Mouse (Mus musculus): Measurements from ENCODE around the gene Msl1.

Gene Msl1

GRCm38 (mm10) chr11:98795015-98795713, at the start of gene Msl1:
Gene Msl1, plus strand, starts transcription at chr11:98795516.
- DNase-seq (ENCODE audit: low read depth, low spot score), result no peak

- DNase-seq (ENCODE audit: low read depth, low spot score), result no peak
Measured at GRCm38 (mm10) chr11:98745932-98746853, 49.1 kb upstream of the Msl1 start.

DNA sequence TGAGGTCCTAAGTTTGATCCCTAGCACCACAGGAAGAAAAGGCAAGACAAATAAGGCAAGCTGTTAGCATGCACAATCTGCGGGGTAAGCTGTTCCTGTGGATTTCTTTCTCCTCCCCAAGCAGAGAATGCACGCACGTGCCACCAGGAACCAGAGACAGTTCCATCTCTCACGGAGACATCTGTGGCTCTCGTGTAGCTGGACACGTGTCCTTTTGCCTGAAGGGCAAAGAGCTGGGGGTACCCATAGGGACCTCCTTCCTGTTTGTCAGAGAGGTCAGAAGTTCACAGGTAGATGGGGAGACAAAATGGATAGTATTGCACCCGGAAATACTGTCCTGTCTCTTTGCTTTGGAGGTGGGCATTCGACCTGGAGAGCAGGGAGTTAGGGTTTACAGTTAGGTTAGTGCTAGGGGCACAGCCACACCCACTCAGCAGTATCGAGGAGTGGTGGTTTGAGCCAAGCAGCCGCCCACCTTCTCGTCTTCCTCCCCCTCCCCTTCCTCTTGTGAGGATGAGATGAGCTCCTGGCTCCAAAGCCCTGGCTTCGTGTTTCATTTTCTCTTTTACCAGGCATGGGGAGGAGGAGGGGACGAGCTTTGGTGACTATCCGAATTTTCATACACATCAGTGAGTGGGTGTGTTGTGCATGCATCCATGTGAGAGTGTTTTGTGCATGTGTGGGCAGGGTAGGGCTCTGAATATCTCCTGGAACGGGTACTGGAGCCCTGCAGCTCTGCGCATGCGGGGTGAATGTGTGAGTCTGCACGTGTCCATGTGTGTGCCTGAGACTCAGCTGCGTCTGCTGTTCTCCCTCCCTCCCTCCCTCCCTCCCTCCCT, 48.2 kb upstream of the Msl1 start:
- no peak for DNase-seq (ENCODE audit: low read depth, low spot score)

- DNase-seq (ENCODE audit: low read depth, low spot score), result no peak
Measured at GRCm38 (mm10) chr11:98747804-98748505, 47.4 kb upstream of the Msl1 start.

GRCm38 (mm10) chr11:98748506-98749416, 46.6 kb upstream of the Msl1 start:
- DNase-seq (ENCODE audit: low read depth, low spot score), result no peak

DNA sequence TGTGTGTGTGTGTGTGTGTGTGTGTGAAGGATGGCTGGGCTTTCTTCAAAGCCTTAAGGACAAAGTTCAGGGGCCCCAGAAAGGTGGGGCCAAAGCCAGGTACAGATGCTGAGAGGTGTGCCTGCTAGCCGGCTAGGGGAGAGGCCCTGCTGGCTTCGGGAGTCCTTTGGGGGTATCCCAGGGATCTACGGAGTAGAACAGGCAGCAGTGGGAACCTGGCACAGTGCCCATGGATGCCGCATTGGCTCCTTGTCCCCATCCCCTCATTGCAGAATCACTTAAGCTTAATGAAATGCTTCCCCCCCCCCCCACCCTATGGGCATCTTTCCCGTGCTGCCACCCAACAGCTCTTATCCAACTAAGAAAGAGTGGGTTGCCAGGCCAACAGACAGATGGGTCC, 45.6 kb upstream of the Msl1 start:
- DNase-seq (ENCODE audit: low read depth, low spot score), result no peak

- no peak for DNase-seq (ENCODE audit: low read depth, low spot score)
Measured at GRCm38 (mm10) chr11:98750351-98751201, 44.7 kb upstream of the Msl1 start.

GRCm38 (mm10) chr11:98751221-98751782, 44.0 kb upstream of the Msl1 start:
- no peak for DNase-seq (ENCODE audit: low read depth, low spot score)

DNA sequence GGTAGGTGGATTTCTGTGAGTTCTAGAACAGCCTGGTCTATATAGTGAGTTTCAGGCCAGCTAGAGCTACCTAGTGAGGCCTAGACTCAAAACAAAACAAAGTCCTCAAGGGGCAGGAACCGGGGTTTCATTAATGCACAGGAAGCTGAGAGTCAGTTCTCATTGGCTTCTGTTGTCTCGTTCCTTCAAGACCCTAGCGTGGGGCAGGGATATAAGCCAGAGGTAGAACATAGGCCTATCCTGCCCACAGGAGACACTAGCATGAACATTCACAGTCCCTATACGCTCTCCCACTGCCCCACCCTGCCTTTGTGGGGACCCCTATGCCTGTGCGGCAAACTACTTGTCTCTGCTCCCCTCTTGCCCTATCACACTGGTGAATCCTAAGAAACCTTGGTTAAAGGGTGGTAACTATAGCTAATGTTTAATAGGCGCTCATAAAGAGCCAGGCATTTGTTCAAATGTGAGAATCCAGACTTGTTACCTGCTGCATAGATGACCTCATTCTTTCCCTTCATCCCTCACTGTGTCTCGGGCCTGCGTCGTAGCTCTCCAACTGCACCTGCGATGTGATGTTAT, 42.7 kb upstream of the Msl1 start:
- no peak for DNase-seq (ENCODE audit: low read depth, low spot score)

GRCm38 (mm10) chr11:98753264-98753663, 42.1 kb upstream of the Msl1 start:
- no peak for DNase-seq (ENCODE audit: low read depth, low spot score)

DNA sequence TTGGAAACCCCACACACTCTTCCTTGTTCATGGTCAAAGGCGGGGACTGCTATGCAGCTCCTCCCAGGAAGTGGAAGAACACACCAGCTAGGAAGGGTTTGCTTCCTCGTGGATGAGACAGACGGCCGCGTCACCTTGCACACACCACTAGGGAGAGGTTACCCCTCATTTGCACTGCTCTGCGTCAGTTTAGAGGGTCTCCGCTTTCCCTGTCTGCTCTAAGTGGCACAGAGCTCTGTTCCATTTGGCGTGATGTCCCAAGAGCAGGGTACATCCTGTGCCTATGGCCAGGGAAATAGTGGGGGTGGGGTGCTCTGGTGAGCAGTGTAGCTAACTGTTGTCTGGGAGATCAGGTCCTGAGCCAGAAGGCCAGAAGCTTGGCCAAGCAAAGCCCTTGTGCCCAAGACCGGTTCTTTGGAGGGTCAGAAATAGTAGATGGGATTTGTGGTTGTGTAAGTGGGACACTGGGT, 41.1 kb upstream of the Msl1 start:
- no peak for DNase-seq (ENCODE audit: low read depth, low spot score)

- no peak for DNase-seq (ENCODE audit: low read depth, low spot score)
Measured at GRCm38 (mm10) chr11:98754621-98755181, 40.6 kb upstream of the Msl1 start.

DNA sequence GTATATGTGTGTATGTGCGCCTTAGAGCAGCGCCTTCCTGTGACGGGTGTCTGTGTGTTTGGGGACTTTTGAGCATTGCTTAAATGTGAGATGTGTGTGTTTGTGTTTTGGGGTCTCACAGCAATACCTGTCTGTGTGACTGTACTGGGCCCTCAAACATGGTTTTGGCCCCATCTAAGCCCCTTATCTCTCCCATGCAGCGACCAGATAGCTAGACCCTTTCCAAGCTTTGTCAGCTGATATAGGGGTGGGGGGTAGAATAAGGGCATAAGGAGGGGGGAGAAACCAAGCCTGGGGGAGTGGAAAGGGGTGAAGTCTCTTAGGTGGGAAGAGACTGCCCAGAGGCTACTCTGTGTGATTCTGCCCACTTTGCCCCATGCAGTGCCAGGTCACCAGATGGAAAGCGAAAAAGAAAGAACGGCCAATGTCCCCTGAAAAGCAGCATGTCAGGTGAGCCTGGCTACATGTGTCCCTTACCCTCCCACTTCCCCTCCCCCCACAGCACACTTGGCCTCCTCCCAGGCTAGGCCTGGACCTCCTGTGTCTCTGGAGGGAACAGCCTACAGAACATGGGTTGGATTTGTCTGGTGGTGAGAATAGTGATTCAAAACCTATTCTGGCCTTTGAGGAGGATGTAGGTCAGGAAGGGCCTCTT, 39.5 kb upstream of the Msl1 start:
- DNase-seq (ENCODE audit: low read depth, low spot score), result no peak

GRCm38 (mm10) chr11:98756711-98757110, 38.6 kb upstream of the Msl1 start:
- DNase-seq (ENCODE audit: low read depth, low spot score), result no peak

- DNase-seq (ENCODE audit: low read depth, low spot score), result no peak
Measured at GRCm38 (mm10) chr11:98761939-98762338, 33.4 kb upstream of the Msl1 start.

DNA sequence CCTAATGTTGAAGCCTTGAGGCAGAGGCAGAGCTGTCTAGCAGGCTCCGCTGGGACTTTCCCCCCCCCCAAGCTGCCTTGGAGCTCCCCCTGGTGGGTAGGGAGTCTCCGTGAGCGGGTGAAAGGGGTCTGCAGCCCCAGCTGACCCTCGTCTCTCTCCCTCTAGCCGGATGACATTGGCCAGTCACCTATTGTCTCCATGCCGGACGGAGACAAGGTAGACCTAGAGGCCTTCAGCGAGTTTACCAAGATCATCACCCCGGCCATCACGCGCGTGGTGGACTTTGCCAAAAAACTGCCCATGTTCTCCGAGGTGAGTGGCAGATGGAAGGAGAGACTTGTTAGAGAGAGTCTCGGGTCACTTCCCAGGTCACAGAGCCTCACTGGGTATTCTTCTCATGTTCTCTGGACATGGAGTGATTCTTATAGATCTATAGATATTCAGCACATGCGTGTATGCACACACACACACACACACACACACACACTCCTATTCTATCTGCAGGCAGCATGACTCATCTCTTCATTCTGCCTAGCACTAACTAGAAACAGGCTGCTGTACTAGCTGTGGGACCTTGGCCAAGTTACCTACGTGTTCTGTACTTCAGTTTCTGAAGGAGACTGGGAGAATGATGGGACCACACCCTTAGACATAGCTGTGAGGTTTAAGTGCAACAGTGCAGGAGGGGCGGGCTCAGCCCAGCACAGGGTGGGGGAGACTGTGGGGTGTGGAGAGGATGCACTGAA, 32.4 kb upstream of the Msl1 start:
- no peak for DNase-seq (ENCODE audit: low read depth, low spot score)

- DNase-seq (ENCODE audit: low read depth, low spot score), result no peak
Measured at GRCm38 (mm10) chr11:98763502-98763861, 31.8 kb upstream of the Msl1 start.
